Mouse (Mus musculus) megakaryocyte, embryonic 14.5 days (primary cell): Measurements from ENCODE around the gene Nme2.

ENCODE experiments used
- FLI1 ChIP-seq: IDR thresholded peaks from 2 replicates; pipeline ENCODE4 v1.6.1; 2012; ENCODE audit warnings: low read length, inconsistent platforms, mixed read lengths
- GATA1 ChIP-seq: IDR thresholded peaks from 3 replicates; pipeline ENCODE4 v1.6.1; 2012; ENCODE audit warnings: mixed read lengths, low read length, inconsistent platforms, borderline replicate concordance

- TF ChIP-seq FLI1 (no peak), GATA1 (no peak)
Measured at GRCm38 (mm10) chr11:93997141-93997775, 41.2 kb upstream of the Nme2 start.
